Mouse (Mus musculus) frontal cortex, adult (tissue): ENCODE measurements around the gene Taok3.
A peak's percentile ranks its signal among the peaks of the same experiment; 100 is the strongest.
"Not testable (repeated sequence)": the region's sequence is repeated elsewhere in the genome, so short reads cannot be mapped to it uniquely, and the experiment has no call there.

Experiments
- ATAC-seq: cut with Nextera tagmentation; 2 replicates; pipeline ENCODE4 v1.9.2; 2017; ENCODE audit warnings: mild to moderate bottlenecking, moderate library complexity, mixed read lengths; ENCODE audit not compliant: low TSS enrichment

The Taok3 gene

DNA sequence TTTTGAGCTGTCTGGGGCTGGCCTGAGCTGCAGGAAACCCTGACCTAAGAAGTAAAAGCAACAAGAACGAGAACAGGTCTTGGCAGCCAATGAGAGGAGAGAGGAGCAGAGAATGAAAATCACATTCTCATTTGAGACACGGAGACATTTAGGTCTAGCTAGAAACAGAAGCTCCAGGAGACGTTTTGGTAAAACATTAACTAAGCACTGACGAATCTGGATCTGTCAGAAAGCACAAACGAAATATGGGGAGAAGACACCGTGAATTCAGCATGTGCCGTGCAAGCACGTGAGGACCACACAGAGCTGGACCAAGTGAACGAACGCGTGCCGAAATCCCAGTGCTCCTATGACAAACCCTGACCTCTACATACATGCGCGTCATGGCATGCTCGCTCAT, 138.3 kb downstream of the Taok3 start:
- ATAC-seq, result no peak

DNA sequence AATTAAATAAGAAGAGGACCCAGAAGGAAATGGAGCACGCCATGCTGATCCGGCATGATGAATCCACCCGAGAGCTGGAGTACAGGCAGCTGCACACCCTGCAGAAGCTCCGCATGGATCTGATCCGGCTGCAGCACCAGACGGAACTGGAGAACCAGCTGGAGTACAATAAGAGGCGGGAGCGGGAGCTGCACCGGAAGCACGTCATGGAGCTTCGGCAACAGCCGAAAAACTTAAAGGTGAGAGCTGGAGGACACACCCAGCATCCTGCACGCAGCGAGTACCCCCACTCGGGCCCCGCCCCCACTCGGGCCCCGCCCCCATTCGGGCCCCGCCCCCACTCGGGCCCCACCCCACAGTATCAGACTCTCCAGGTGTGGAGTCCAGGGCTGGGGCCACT, 143.6 kb downstream of the Taok3 start:
- ATAC-seq, result no peak

DNA sequence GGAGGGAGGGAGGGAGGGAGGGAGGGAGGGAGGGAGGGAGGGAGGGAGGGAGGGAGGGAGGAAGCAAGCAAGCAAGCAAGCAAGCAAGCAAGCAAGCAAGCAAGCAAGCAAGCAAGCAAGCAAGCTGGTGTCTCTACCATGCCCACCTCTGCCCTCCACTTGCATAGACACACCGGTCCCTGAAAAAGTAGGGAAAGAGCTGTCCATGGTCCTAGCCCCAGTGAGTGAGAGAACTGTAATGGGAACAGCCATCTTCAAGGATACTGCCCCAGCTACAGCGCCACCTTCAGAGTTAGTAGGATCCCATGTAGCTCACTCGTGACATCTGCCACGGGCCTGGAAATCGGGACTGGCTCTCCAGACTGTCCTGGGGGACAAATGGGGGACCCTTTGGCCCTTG, 144.8 kb downstream of the Taok3 start:
- ATAC-seq, result no peak

DNA sequence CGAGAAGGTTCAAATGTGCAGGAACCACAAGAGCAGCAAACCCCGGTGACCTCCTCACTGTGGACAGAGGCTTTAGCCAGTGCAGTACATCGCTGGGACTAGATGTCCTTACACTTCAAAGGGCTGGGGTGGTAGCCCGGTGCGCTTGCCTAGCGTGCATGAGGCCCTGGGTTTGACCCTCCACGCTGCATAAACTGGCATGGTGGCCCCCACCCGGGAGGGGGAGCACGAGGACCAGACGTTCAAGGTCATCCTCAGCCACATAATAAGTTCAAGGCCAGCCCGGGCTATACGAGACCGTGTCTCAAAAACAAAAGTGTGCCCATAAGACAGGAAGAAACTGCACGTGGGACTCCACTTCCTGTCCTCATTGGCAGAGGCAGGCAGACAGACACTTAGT, 148.0 kb downstream of the Taok3 start:
- ATAC-seq, result no peak

DNA sequence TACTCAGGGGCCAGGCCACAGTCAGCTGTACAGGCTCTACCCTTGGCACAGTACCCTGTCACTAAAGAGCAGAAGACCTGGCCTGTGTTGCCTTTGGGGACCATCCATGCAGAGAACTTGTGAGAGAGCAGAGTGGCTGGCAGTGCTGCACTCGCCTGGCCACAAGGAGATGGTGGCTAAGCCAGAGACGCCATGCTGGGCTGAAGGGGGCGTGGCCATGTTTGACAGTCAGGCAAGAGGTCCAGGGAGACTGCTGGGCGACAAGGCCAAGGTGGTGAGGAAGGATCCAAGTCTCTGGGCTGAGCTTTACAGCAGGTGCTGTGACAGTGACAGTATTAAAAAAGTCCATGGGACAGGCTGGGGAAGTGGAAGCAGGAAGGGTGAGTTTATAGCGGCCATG, 148.8 kb downstream of the Taok3 start:
- ATAC-seq, result no peak

DNA sequence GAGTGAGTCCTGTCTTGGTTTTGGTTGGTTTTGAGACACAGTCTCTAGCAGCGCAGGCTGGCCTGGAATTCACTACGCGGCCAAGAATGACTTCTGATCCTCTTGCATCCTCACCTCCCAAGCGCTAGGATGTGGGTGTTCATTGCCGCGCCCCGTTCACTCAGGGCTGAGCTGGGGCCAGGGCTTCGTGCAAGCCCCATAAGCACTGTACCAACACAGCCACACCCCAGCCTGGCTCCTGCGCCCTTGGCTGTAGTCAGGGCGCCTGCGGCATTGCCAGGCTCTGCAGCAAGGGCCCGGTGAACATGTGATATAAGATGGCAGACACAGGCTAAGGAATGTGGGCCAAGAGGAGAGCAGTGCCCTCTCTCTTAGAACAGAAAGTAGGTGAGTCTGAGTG, 149.5 kb downstream of the Taok3 start:
- ATAC-seq, result no peak

DNA sequence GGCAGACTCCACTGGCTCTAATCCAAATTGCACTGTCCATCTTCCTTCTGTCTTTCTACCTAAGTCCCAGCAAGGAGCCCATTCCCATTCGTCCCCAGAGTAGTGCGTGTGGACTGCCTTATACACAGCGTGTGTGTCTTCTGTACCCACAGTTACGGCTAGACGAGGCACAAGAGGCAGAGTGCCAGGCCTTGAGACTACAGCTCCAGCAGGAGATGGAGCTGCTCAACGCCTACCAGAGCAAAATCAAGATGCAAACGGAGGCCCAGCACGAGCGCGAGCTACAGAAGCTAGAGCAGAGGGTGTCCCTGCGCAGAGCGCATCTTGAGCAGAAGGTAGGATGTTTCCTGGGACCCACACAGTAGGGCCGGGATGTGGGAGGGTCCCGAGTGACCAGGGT, 152.0 kb downstream of the Taok3 start:
- peak; percentile 85 for ATAC-seq

DNA sequence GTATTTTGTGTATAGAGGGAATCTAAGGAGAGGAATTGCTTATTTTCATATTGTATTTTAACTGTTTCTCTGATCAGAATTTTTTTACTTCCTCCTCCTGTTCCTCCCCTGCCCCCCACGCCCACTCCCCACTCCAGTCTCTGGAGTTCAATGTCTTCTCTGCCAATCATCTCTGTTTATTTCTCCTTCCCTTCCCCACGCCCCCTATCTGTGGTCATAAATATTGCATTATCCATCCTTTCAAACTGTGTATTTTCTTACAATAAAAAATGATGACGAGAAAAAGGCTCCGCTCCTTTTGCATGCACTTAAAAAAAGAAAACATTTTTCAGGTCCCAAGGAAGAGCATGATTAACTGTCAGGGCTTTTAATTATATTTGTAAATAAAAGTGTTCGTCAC, 154.9 kb downstream of the Taok3 start:
- no peak for ATAC-seq

DNA sequence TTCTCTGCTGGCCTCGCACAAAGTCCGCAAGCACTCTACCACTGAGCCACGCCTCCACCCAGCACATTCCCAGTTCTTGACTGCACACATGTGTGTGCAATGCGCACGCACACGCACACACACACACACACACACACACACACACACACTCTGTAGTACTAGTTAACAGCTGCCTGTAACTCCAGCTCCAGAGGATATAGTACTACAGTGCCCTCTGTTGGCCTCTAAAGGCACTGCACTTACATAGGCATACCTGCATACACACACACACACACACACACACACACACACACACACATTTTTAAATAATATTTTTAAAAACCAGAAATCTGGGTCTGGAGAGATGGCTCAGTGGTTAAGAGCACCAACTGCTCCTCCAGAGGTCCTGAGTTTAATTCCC, 157.9 kb downstream of the Taok3 start:
- no peak for ATAC-seq

DNA sequence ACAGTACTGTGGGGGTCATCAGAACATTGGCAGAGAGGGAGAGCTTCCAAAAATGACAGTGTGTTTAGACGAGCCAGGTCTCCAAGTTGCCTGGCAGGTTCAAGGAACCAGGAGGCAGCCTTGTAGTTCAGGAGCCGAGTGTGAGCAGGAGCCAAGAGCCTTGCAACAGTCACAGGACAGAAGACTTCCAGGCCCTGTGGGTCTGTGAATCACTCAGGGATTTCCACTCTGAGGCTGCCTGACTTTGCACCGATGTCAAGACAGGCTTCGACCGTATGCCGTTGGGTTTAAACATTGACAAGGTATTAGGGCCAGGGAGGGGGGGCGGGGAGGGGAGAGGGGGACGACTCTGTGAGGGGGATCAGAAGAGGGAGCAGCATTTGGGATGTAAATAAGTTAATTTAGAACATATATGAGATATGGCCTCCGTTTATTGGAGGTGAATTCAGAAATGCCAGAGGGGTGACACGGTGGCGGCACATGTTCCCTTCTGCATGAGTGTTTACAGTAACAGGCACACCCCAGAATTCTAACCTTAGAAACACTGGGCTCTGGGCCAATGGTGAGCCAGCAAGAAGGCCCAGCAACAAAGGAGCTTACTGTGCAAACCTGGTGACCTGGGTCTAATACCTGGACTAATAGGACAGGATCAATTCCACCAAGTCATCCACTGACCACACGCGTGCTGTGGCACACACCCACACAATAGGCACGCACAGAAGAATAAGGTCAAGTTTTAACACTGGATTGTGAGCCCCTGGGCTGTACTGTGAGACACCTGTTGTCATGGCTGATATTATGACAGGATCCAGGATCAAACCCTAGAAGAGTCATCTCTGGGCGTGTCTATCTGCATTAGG, 159.1 kb downstream of the Taok3 start:
- no peak for ATAC-seq

DNA sequence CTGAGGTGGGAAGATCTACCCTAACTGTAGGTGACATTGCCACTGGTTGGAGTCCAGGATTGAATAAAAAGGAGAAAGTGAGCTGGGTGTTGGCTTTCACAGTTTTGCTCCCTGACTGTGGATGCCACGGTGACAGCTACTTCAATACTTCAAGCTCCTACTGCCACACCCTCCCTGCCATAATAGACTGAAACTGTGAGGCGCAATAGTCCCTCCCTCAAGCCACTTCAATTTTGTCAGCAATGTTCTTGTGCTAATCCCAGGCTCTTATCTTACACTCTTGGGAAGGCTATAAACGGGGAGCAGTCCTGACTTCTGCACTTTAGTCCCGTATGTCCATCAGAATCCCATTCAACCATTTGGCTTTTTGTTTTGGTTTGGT, 159.7 kb downstream of the Taok3 start:
- ATAC-seq, result no peak

DNA sequence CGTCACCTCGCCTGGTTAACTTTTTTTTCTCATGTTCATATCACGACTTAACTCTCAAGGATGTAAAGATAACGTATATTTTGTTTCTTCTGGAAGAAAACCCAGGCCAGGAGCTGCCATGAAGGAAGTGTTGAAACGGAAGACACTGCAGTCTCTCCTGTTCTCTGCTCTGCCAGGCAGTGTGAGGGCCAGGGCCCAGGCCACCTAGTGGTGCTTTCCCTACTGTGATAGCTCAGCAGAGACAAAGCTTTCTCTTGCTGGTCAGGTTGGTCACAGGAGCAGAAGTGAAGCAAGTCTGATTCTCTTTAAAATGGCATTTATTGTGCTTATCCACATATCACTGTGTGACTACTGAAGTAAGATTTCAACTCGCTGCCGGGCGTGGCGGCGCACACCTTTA, 161.6 kb downstream of the Taok3 start:
- ATAC-seq, result no peak

DNA sequence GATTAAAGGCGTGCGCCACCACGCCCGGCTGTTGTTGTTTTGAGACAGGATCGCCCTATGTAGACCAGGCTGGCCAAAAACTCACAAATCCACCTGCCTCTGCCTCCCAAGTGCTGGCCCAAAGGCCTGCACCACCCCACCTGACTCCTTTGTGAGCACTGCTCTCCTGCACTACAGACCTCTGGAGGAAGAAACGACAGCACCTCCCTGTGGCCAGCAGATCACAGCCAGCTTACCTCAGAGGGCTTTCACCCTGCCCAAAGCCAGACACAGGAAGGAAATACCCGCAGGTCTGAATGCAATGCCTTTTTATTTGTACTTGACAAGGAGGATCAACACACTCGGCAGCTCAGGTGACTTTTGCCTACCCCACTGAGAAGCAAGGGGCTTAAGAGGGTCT, 162.4 kb downstream of the Taok3 start:
- no peak for ATAC-seq

DNA sequence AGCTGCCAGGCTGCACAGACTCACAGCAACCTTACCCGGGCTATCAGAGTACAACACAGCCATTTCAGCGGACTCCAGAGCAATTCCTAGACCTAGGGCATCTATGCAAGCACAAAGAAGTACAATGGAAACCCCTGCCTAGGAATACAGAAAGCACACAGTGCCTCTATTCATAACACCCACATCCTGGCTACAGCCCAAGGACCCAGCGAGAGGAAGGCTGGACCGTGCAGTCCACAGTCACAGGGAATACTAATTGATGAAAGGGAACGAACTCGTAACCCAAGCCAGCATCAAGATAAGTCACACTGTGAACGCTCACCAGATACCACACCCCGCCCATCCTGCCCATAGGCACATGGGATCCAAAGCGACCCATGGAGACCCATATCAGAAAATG, 164.1 kb downstream of the Taok3 start:
- ATAC-seq, result peak; percentile 10; the same call in 1 of the 2 replicates

DNA sequence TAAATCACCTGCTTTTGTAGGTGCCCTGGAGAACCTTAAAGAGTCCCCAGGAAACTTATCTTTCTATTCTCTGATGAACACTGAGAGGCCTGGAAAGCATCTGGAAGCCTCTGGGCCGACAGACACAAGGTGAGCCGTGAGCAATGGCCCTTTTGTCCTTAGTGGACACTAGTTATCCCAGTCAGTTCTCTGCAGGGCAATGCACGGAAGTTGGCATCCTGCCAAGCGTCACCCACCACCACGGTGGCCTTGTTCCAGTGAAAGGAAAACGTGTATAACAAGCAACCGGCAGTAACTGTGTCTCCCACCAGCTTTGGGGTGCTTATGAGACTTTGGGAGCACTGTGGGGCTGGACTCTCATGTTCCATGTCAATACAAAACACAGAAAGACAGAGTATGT, 164.8 kb downstream of the Taok3 start:
- no peak for ATAC-seq

DNA sequence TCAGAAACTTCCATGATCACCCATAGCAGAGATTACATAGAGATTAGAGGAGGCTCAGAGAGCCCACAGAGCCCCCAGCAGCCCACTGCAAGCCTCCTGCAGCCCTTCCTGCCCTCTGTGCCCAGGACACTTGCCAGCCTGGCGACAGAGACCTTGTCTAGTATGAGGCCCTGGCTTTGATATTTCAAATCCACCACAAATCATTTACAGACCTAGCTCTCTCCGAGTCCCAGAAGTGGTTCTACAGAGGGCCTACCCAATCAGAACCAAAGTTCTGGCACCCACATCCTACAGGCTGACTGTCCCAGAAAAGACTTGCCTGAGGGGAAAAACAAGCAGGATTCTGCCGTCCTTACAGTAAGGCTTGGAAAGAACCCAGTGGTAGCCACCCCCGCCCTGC, 165.3 kb downstream of the Taok3 start:
- ATAC-seq, result no peak

DNA sequence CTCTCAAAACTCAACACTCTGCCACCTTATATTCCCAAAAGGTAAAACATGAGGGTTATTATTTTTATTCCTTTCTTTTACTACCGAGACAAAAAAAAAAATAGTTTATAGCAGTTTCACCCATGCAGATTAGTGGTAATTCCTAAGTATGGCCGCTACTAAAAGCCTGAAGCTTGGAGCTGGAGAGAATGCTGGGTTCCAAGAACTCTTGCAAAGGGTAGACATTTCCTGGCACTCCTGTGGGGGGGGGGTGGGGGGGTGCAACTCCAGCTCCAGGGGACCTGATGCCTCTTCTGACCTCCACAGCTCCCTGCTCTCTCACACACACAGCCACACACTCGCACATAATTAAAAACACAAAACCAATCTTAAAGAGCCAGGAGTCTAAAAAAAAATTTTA, 166.4 kb downstream of the Taok3 start:
- no peak for ATAC-seq

DNA sequence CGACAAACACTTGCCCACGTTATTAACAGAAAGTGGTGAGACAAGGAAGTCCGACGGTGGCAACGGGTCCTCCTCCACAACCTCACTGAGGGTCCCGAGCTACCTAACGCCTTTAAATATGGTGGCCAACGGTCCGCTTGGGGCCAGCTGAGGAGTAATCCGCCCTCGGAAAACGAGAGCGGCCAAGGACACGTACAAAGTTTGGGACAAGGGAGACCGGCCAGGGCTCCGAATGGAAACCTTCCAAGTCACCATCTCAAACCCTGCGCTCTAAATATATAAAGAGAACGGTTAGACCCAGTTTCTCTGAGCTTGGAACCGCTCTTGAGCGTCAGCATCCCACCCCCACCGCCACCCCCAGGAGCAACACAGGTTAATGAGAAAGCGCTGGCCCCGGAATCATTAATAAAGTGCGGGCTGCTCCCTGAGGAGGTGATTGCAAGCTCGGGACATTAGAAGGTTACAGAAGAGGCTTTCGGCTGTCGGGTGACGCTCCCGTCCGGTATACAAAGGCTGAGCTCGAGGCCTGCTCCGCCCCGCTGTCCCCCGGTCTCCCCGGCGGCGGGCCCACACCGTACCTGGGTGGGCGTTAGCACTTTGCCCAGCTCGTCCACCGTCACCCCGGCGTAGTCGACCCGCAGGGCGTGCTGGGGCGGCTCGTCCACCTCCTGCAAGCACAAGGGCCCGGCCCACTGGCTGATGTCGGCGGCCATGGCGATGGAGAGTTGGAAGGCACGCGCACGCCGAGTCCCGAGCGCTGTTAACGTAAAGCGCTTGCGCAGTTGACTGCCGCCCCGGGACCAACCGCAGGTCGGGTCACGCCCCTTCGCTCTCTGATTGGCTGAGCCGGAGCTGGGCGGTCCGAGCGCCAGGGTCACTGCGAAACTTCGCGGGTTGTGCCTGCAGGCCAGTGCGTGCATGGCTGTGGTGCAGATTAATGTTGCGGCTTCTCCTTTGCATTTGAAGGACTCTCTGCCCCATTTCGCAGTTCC, 167.2 kb downstream of the Taok3 start, which contains the start of gene Pebp1:
Gene Pebp1, minus strand, starts transcription at position 795 of the 992 bp plus-strand sequence.
- peak; percentile 96 for ATAC-seq

DNA sequence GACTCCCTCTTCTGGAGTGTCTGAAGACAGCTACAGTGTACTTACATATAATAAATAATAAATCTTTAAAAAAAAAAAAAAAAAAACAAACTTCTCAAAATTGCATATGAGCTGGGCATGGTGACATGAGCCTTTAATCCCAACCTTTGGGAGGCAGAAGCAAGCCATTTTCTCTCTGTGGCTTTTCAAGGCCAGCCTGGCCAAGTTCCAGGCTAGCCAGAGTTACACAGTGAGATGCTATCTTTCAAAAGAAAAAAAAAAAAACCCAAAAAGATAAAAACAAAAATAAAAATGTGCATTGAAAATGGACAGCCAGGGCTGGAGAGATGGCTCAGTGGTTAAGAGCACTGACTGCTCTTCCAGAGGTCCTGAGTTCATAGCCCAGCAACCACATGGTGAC, 169.7 kb downstream of the Taok3 start:
- ATAC-seq, result no peak

DNA sequence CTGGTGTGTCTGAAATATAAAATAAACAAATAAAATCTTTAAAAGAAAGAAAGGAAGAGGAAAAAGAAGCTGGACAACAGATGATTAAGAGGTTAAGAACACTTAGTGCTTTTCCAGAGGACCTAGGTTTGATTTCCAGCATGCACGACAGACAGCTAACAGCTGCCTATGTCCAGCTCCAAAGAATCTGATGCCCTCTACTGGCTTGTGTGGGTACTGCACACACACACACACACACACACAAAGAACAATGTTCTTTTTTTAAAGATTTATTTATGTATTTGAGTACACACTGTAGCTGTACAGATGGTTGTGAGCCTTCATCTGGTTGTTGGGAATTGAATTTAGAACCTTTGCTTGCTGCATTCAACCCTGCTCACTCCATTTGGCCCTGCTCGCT, 170.2 kb downstream of the Taok3 start:
- no peak for ATAC-seq

DNA sequence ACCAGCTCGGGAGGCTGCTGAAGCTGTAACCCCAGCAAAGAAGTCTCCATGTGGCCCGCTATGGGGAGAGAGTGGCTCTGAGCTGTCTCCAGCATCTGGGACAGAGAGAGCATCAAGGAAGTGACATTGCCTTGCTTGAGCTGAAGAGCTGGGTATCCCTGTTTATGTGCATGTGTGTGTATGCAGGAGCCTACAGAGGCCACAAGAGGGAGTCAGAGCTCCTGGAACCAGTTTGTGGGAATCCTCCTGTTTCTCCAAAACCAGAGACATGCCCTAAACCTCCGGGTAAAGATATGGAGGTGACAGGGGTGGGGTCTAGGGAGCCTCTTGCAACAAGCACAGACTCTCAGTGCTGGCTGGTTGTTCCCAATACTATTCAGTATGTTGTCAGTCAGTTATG, 171.4 kb downstream of the Taok3 start:
- ATAC-seq, result no peak

DNA sequence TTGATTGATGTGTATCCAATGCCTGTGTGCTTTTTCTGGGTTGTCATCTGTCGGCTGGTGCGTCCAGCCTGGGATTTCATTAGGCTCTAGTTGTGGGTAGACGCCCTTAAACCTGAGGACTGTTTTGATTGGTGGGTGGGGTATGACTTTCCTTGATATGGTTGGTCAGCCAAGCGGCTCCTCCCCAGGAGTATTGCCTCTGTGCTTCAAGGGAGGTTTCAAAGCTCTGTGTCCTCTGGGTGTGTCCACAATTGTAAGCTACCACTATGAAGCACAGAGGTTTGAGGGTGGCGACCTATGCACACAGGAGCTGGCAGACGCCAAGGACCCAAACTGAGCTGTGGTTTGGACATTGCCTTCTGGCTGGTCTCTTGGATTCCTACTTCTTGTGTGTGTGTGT, 172.6 kb downstream of the Taok3 start:
- ATAC-seq, result no peak

DNA sequence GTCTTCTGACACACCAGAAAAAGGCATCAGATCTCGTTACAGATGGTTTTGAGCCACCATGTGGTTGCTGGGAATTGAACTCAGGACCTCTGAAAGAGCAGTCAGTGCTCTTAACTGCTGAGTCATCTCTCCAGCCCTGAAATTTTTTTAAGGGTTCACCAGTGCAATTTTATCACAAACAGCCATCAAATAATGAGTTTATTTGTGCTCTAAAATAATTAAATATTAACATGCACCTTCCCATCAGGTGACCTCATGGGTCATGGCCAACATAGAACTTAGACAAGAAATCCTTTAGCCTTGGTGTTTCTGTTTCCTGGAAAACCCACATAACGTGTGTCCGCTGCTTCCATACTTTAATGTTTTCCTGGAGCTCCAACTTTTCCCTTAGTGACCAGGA, 173.8 kb downstream of the Taok3 start:
- ATAC-seq, result not testable (repeated sequence)
